Mouse (Mus musculus) liver, adult 2 months (tissue): ENCODE data around the gene Lrrc74b. TPM values are rescaled to one million over a fixed set of nuclear protein-coding genes. Genes with fewer than 3 reads are reported as not detected.
A peak's percentile ranks its signal among the peaks of the same experiment; 100 is the strongest.

Source experiments
- DNase-seq: peaks from one replicate; pipeline ENCODE4 v3.0.0-alpha.2; 2011; ENCODE audit warnings: low read depth, low spot score; ENCODE audit errors: extremely low read depth
- H3K27ac ChIP-seq: fragments of 200-500 bp; replicated peaks from 2 replicates; pipeline ENCODE4 v1.5.1; 2012; ENCODE audit warnings: low read depth, mild to moderate bottlenecking, control low read depth, inconsistent platforms, low read length; ENCODE audit not compliant: insufficient read depth
- H3K27me3 ChIP-seq: fragments of 200-500 bp; 2 replicates; pipeline ENCODE4 v1.6.1; 2012; ENCODE audit warnings: mild to moderate bottlenecking, moderate library complexity, low read length, inconsistent platforms; ENCODE audit not compliant: control insufficient read depth, insufficient read depth
- H3K36me3 ChIP-seq: fragments of 200-500 bp; 2 replicates; pipeline ENCODE4 v1.6.1; 2012; ENCODE audit warnings: low read length, inconsistent platforms; ENCODE audit not compliant: control insufficient read depth, insufficient read depth
- H3K4me1 ChIP-seq: fragments of 200-500 bp; 2 replicates; pipeline ENCODE4 v1.6.1; 2011; ENCODE audit warnings: low read length; ENCODE audit not compliant: control insufficient read depth, insufficient read depth
- H3K4me3 ChIP-seq: fragments of 200-500 bp; 2 replicates; pipeline ENCODE4 v1.5.1; 2011; ENCODE audit warnings: low read depth, mild to moderate bottlenecking, control low read depth, low read length, moderate library complexity; ENCODE audit not compliant: insufficient read depth
- H3K79me2 ChIP-seq: fragments of 200-500 bp; 2 replicates; pipeline ENCODE4 v1.6.1; 2012; ENCODE audit warnings: inconsistent platforms, mild to moderate bottlenecking, low read length, moderate library complexity; ENCODE audit not compliant: control insufficient read depth, insufficient read depth
- H3K9ac ChIP-seq: fragments of 200-500 bp; 2 replicates; pipeline ENCODE4 v1.6.1; 2012; ENCODE audit warnings: low read depth, mild to moderate bottlenecking, control low read depth, inconsistent platforms, low read length
- CTCF ChIP-seq: fragments of 200-500 bp; IDR thresholded peaks from 2 replicates; pipeline ENCODE4 v1.5.1; 2011; ENCODE audit warnings: low read depth, low read length, control low read depth
- POLR2A ChIP-seq: fragments of 200-500 bp; IDR thresholded peaks from 2 replicates; pipeline ENCODE4 v1.6.1; 2011; ENCODE audit warnings: low read length, control low read depth; ENCODE audit not compliant: insufficient read depth; ENCODE audit errors: extremely low read depth
- WGBS: fragments of 180-500 bp; shearing (Covaris S2); methylation state at CpG from one replicate; pipeline ENCODE4 v1.1.7; 2018; 5-methylcytosine and 5-hydroxymethylcytosine counted together
- polyA plus RNA-seq: library from polyadenylated mRNA; depleted of rRNA; stranded (reverse); fragments of >200 nt; gene quantifications from 2 replicates; pipeline ENCODE4 v1.2.3, GENCODE M21; 2012
- total RNA-seq: library from RNA; depleted of rRNA; stranded (reverse); fragments of >200 nt; gene quantifications from 2 replicates; pipeline ENCODE4 v1.2.3, GENCODE M21; 2014

Lrrc74b gene
- total and polyA plus RNA-seq, 2 experiments, result not detected

DNA sequence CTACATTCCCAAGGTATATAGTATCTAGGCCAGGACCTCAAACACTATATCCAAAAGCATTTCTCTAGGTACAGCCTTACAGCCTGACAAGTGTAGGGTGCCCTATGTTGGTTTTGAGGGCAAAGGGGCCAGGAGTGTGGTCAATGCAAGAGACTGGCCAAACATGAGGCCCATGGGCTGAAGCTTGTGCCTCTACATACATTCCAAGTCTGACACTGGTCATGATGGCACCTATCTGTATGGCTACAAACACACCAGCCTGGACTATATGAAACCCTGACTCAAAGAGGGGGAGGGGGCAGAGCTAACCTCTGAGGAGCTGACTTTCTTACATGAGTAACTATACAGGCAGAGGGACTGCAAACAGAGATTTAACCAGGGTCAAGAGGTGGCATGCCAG is 33.4 kb downstream of the Lrrc74b start:
- H3K4me3 ChIP-seq, result no peak overlapping the region
- DNase-seq, result no peak
- H3K9ac ChIP-seq, result no peak overlapping the region
- TF ChIP-seq CTCF (no peak), POLR2A (no peak)
- H3K79me2 ChIP-seq, result peaks cover 3% of the 10 kb centered on the region; the same call in 1 of the 2 replicates
- H3K4me1 ChIP-seq, result peaks cover 10% of the 10 kb centered on the region
- H3K27me3 ChIP-seq, result no peaks in the 10 kb centered on the region
- peaks cover 8% of the 10 kb centered on the region; the same call in 1 of the 2 replicates for H3K36me3 ChIP-seq
- H3K27ac ChIP-seq, result no peak overlapping the region

DNA sequence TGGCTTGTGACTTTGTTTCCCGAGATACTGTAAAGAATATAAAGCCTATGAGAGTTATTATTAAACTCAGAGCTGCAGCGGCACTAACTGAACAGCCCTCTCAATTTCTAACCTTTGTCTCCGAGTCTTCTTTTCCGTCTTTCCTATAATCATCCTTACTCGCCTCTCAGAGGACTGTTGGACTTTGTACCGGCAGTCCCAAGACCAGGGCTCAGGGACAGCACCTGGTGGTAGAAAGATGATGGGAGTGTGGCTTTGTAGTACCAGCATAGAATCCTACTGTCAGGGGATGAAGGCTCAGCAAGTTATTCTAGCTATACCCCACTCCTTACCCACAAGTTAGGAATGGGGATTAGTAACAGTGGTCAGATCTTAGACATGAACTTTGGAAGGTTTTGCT is 34.8 kb downstream of the Lrrc74b start:
- TF ChIP-seq POLR2A, result no peak
- no peak for TF ChIP-seq CTCF
- H3K36me3 ChIP-seq, result peaks cover 10% of the 10 kb centered on the region; the same call in 1 of the 2 replicates
- no peak overlapping the region for H3K9ac ChIP-seq
- H3K27me3 ChIP-seq, result no peaks in the 10 kb centered on the region
- no peak overlapping the region for H3K27ac ChIP-seq
- peaks cover 4% of the 10 kb centered on the region for H3K4me1 ChIP-seq
- H3K4me3 ChIP-seq, result no peak overlapping the region
- H3K79me2 ChIP-seq, result peaks cover 3% of the 10 kb centered on the region; the same call in 1 of the 2 replicates
- 87% methylated on average over 6 of the region's 6 CpGs for WGBS
- DNase-seq, result no peak

DNA sequence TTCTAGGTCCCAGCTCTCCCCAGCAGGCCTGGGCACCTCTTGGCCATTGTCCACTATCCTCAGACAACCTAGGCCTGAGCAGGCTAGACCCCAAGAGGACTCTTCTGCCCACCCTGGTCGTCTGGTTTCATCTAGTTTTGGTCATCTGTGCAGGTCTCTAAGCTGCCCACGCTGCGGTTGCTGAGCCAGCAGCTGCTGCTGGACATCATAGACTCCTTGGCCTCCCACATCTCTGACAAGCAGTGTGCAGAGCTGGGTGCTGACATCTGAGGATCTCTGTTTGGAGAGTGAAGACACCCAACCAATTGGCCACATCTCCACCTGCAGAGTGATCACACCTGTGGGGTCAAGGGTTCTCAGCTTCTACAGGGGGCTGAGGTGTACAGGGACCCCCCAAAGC is 35.5 kb downstream of the Lrrc74b start:
- DNase-seq, result no peak
- Histone ChIP-seq H3K4me1 (peaks cover 4% of the 10 kb centered on the region), H3K9ac (no peak overlapping the region), H3K79me2 (peaks cover 3% of the 10 kb centered on the region; the same call in 1 of the 2 replicates), H3K4me3 (no peak overlapping the region), H3K27me3 (no peaks in the 10 kb centered on the region), H3K27ac (no peak overlapping the region), H3K36me3 (peaks cover 12% of the 10 kb centered on the region; the same call in 1 of the 2 replicates)
- WGBS, result 80% methylated on average over 3 of the region's 3 CpGs
- TF ChIP-seq CTCF (no peak), POLR2A (no peak)

DNA sequence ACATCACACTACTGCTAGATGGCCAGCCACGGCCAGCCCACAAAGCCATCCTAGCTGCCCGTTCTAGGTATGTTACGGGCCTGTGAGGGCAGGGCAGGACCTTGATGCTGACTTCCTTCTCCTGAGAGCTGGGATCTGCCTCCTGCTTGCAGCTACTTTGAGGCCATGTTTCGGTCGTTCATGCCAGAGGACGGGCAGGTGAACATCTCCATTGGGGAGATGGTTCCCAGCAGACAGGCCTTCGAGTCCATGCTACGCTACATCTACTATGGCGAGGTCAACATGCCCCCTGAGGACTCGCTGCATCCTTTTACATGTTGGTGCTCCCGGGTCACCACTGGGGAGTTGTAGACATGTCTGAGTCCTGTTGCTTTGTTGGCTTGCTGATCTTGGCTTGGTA is 36.9 kb downstream of the Lrrc74b start:
- Histone ChIP-seq H3K36me3 (peaks cover 17% of the 10 kb centered on the region; the same call in 1 of the 2 replicates), H3K27ac (no peak overlapping the region), H3K79me2 (no peaks in the 10 kb centered on the region), H3K9ac (no peak overlapping the region), H3K4me3 (no peak overlapping the region), H3K27me3 (no peaks in the 10 kb centered on the region), H3K4me1 (no peaks in the 10 kb centered on the region)
- 96% methylated on average over 11 of the region's 11 CpGs for WGBS
- no peak for TF ChIP-seq CTCF
- no peak for TF ChIP-seq POLR2A
- no peak for DNase-seq

DNA sequence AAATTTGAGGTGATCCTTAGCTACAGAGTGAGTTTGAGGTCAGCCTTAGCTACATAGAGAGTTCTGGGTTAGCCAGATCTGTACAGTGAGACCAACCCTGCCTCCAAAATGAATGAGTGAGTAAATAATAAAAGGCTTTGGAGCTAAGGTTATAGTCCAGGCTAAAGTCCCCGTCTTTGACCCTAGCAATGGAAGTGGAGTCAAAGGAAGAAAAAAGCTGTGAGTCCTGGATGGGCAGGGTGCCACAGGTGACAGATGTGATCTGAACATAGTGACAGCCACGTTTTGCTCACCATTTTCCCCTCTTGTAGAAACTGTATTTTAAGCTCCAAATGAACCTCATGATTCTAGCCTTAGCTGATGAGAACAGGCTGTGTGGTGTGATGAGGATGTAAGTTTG is 42.1 kb downstream of the Lrrc74b start:
- whole genome bisulfite sequencing, result 16% methylated on average over 2 of the region's 2 CpGs
- Histone ChIP-seq H3K4me3 (no peak overlapping the region), H3K9ac (no peak overlapping the region), H3K36me3 (peaks cover 14% of the 10 kb centered on the region; the same call in 1 of the 2 replicates), H3K27ac (no peak overlapping the region), H3K27me3 (no peaks in the 10 kb centered on the region), H3K79me2 (no peaks in the 10 kb centered on the region), H3K4me1 (no peaks in the 10 kb centered on the region; the same call in 1 of the 2 replicates)
- TF ChIP-seq CTCF, result no peak
- TF ChIP-seq POLR2A, result no peak
- peak; percentile 59 for DNase-seq

DNA sequence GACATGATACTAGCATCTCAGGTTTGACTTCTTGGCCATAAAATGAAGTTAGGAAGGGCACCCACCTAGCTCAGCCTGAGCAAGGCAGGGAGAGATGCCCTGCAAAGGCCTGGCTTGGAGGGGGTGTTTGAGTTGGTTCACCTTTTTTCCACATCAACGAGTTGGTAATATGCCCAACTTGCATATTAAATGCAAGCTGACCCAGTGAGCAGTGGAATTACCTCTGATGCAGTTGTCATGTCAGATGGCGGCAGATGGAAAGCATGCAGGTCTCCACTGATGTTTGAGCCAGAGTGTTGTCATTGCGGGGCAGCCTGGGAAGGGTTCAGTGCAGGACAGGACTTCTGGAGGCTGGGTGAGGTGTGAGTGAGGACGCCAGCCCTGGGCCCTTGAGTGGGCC is 49.6 kb downstream of the Lrrc74b start:
- no peak overlapping the region for H3K4me3 ChIP-seq
- H3K9ac ChIP-seq, result no peak overlapping the region
- H3K27me3 ChIP-seq, result no peaks in the 10 kb centered on the region
- no peak for DNase-seq
- peaks cover 3% of the 10 kb centered on the region; the same call in 1 of the 2 replicates for H3K36me3 ChIP-seq
- WGBS, result 93% methylated on average over 4 of the region's 4 CpGs
- TF ChIP-seq CTCF (no peak), POLR2A (no peak)
- H3K79me2 ChIP-seq, result peaks cover 4% of the 10 kb centered on the region; the same call in 1 of the 2 replicates
- peaks cover 7% of the 10 kb centered on the region for H3K4me1 ChIP-seq
- H3K27ac ChIP-seq, result no peak overlapping the region
